Mouse (Mus musculus): ENCODE data around the gene Gpx5. TPM values are rescaled to one million over a fixed set of nuclear protein-coding genes. Genes with fewer than 3 reads are reported as not detected.

Gene Gpx5
- not detected in 2 replicates for polyA plus RNA-seq (2014; fragmentation: Nextera tagmentation; extraction: Ambion mirVana)

DNA sequence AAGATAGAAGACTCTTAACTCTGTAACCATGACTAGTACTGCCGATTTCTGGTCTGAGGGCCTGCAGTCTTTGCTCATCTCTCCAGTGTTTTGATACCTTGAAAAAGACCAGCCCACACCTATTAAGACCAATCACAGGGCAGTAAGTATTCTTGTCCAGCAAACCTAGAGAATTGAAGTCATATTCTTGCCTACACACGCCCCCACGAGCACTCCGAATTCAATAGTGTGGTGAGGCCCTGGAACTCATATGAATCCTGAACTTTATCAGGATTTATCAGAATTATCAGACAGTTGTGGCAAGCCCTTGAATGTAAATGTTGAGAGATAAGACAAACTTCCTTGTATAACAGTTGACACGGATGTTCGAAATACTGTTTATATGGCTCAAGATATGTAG lies at the start of gene Gpx5:
Gene Gpx5, minus strand, starts transcription at position 101 of the 400 bp plus-strand sequence.
- H3K27me3 ChIP-seq (ENCODE audit: control insufficient read depth, insufficient read depth, low read length) = no peaks in the 10 kb centered on the region
- no peak for ATAC-seq (ENCODE audit: low read depth)
- 98% methylated on average over 6 of the region's 6 CpGs for WGBS

DNA sequence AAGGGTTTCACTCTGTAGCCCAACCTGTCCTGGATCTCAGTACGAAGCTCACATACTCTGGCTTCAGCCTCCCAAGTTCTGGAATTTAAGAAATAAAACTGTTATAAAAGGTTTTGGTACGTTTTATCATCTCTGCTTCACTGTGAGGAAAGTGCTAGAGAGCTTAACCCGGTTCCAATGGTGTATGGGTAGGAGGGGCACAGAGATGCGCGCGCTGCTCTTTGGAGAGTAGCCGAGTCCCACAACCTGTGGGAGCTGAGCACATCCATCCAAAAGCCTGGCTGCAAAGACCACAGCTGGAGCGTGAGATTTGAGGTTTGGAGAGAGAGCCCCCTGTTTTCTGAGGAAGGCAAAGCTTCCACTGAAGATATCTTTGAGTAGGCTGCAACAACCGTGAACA lies 34.9 kb upstream of the Gpx5 start:
- no peaks in the 10 kb centered on the region for H3K27me3 ChIP-seq (ENCODE audit: control insufficient read depth, insufficient read depth, low read length)
- H3K9ac ChIP-seq (replicated peaks; ENCODE audit: low read depth, low read length) = no peak overlapping the region
- H3K4me1 ChIP-seq (ENCODE audit: control insufficient read depth, insufficient read depth, low read length) = no peaks in the 10 kb centered on the region
- H3K27ac ChIP-seq (ENCODE audit: low read depth, low read length) = no peak overlapping the region
- H3K4me3 ChIP-seq (ENCODE audit: low read depth, low read length) = peak overlapping the region; percentile 30; the same call in 1 of the 2 replicates
- no peaks in the 10 kb centered on the region for H3K9me3 ChIP-seq (ENCODE audit: control insufficient read depth, low read length)
- peak; percentile 63; the same call in 1 of the 2 replicates for ATAC-seq (ENCODE audit: low read depth)
- H3K4me2 ChIP-seq (ENCODE audit: low read depth, low read length) = peak overlapping the region; percentile 46
- 0% methylated on average over 9 of the region's 9 CpGs for WGBS
- no peaks in the 10 kb centered on the region for H3K36me3 ChIP-seq (ENCODE audit: control insufficient read depth, insufficient read depth, low read length)

More for the DNA sequence above, at the start of gene Gpx5:
- Histone ChIP-seq H3K4me1 (ENCODE audit: control insufficient read depth, insufficient read depth, low read length) (no peaks in the 10 kb centered on the region), H3K9me3 (ENCODE audit: control insufficient read depth, low read length) (no peaks in the 10 kb centered on the region), H3K36me3 (ENCODE audit: control insufficient read depth, insufficient read depth, low read length) (no peaks in the 10 kb centered on the region), H3K4me2 (ENCODE audit: low read depth, low read length) (no peak within 1 kb of the TSS), H3K4me3 (ENCODE audit: low read depth, low read length) (no peak within 1 kb of the TSS), H3K27ac (ENCODE audit: low read depth, low read length) (no peak within 1 kb of the TSS), H3K9ac (replicated peaks; ENCODE audit: low read depth, low read length) (no peak within 1 kb of the TSS)

DNA sequence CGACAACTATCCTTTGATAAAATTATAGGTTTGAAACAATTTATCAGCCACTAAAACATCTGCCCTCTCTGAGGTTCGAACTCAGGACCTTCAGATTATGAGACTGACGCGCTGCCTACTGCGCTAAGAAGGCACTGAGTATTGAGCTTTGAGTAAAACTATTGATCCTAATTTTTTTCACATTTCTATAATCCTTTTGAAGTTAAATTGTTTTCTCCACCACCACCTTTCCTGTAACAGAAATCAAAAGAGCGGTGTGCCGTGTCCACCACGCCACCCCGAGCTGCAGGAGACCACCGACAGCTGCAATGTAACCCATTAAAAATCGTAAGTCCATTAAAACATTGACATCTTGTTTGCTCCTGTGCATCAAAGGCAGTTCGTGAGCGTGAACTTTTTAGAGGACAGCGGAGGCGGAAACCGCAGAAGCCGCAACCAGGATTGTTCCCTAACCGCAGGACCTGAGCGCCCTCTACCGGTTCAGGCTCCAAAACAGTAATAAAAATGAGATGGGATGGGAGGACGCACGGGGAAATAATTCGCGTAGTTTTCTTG lies 34.2 kb upstream of the Gpx5 start:
- Histone ChIP-seq H3K4me2 (ENCODE audit: low read depth, low read length) (peak overlapping the region; percentile 46), H3K9ac (replicated peaks; ENCODE audit: low read depth, low read length) (no peak overlapping the region), H3K4me3 (ENCODE audit: low read depth, low read length) (peak overlapping the region; percentile 30), H3K4me1 (ENCODE audit: control insufficient read depth, insufficient read depth, low read length) (no peaks in the 10 kb centered on the region), H3K36me3 (ENCODE audit: control insufficient read depth, insufficient read depth, low read length) (no peaks in the 10 kb centered on the region), H3K27ac (ENCODE audit: low read depth, low read length) (no peak overlapping the region), H3K9me3 (ENCODE audit: control insufficient read depth, low read length) (no peaks in the 10 kb centered on the region), H3K27me3 (ENCODE audit: control insufficient read depth, insufficient read depth, low read length) (no peaks in the 10 kb centered on the region)
- ATAC-seq (ENCODE audit: low read depth) = peak; percentile 75
- WGBS = under 1% methylated on average over 24 of the region's 24 CpGs

DNA sequence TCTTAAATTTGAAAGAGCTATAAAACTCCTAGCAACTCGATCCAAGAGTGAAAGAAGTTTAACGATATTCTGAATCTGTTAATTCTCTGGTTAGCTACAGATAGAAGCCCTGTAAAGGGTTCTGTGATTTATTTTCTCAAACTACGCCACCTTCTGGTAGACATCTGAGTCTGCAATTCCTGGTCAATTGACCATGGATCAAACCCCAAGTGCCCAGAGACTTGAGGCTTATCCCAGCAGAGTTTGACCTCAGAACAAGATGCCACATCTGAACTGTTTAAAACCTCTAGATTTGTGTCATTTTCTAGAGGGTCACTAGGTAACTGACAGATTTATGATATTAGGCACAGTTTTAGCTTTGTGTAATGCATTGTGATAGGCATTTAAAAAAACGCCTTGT lies 33.7 kb upstream of the Gpx5 start:
- 10% methylated on average over 4 of the region's 4 CpGs for WGBS
- Histone ChIP-seq H3K4me2 (ENCODE audit: low read depth, low read length) (peak overlapping the region; percentile 46), H3K9ac (replicated peaks; ENCODE audit: low read depth, low read length) (no peak overlapping the region)

DNA sequence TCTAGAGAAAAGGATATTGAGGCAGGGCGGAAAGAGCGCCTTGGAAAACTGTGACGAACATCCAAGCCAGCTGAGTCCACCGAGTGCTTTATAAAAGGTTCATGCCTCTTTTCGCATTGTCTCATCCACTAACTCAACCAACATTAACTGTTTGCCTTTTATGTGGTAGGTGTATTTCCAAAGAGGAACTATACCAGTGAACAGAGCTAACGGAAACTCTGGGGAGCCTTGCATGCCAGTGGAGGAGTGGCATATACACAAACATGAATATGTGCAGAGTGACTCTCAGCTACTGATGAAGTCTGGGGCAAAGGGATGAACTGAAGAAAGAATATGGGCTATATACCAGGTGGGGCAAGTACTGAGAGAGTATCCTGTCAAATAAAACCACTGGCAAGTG lies 30.9 kb upstream of the Gpx5 start:
- Histone ChIP-seq H3K27ac (ENCODE audit: low read depth, low read length) (no peak overlapping the region), H3K4me1 (ENCODE audit: control insufficient read depth, insufficient read depth, low read length) (no peaks in the 10 kb centered on the region), H3K4me2 (ENCODE audit: low read depth, low read length) (no peak overlapping the region), H3K4me3 (ENCODE audit: low read depth, low read length) (no peak overlapping the region), H3K27me3 (ENCODE audit: control insufficient read depth, insufficient read depth, low read length) (no peaks in the 10 kb centered on the region), H3K36me3 (ENCODE audit: control insufficient read depth, insufficient read depth, low read length) (no peaks in the 10 kb centered on the region), H3K9me3 (ENCODE audit: control insufficient read depth, low read length) (no peaks in the 10 kb centered on the region), H3K9ac (replicated peaks; ENCODE audit: low read depth, low read length) (no peak overlapping the region)
- WGBS = 73% methylated on average over 6 of the region's 6 CpGs
- ATAC-seq (ENCODE audit: low read depth) = no peak

More for the DNA sequence above, 33.7 kb upstream of the Gpx5 start:
- Histone ChIP-seq H3K27me3 (ENCODE audit: control insufficient read depth, insufficient read depth, low read length) (no peaks in the 10 kb centered on the region), H3K27ac (ENCODE audit: low read depth, low read length) (no peak overlapping the region), H3K4me3 (ENCODE audit: low read depth, low read length) (peak overlapping the region; percentile 30; the same call in 1 of the 2 replicates), H3K36me3 (ENCODE audit: control insufficient read depth, insufficient read depth, low read length) (no peaks in the 10 kb centered on the region), H3K4me1 (ENCODE audit: control insufficient read depth, insufficient read depth, low read length) (no peaks in the 10 kb centered on the region), H3K9me3 (ENCODE audit: control insufficient read depth, low read length) (no peaks in the 10 kb centered on the region)
- ATAC-seq (ENCODE audit: low read depth) = peak; percentile 33; the same call in 1 of the 2 replicates

DNA sequence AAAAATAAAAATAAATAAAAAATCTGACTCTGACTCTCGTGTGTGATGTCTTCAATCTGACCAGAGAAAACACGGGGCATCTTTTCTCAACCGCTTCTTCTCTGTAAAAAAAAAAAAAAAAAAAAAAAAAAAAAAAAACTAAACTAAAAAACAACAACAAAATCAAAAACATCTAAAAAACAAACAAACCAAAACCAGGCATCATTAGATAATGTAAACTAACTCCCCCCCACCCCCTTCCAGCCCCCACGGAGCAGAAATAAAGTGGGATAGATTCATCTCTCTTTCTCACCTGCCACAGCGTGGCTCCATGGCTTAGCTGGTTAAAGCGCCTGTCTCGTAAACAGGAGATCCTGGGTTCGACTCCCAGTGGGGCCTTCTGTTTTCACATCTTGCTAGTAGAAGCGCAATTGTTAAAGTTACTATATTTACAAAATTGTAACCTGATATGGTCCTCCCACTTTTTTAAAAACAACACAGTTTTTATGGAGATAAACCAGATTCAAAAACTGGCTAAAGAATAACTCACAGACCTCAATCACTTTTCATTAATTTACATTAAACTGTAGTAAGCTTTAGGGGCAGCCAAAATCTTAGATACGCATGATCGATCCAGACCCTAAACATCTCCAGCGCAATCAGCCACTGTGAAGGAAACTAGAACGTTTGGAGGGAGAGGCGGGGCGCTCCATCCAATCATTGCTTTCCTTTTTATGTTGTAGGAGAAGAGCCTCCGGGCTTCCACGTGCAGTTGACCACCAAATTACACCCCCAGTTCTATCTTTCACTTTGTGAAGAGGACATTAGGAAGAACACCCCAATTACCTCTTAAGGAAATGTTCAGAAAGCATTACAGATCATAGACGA lies 30.2 kb upstream of the Gpx5 start:
- H3K4me3 ChIP-seq (ENCODE audit: low read depth, low read length) = peak overlapping the region; percentile 27
- peak; percentile 35; the same call in 1 of the 2 replicates for ATAC-seq (ENCODE audit: low read depth)

DNA sequence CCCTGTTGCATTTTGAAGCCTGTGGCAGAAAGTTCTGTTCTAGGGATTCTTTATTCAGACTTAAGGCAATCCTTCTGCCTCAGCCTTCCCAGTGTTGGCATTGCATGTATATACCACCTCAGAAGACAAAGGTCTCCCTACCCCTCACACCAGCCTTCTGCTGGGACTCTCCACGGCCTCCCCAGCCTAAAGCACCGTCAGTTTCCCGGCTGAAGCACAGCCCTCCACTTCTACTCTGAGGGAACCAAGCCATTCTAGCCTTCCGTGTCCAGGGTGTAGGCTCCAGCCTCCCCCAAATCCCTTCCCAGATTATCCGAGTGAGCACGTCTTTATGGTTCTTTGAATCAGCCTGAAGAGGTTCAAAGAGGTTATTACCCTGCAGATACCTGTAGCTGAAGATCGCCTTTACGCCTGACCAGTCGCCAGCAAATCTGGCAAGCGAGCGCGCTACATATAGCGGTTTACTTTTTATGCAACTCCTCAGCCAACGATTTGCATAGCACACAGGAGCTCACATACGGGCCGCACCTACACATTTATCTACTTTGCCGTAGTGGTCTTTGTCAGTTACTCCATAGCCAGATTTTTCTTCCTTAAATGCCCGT lies 29.5 kb upstream of the Gpx5 start:
- peak overlapping the region; percentile 27 for H3K4me3 ChIP-seq (ENCODE audit: low read depth, low read length)
- H3K27me3 ChIP-seq (ENCODE audit: control insufficient read depth, insufficient read depth, low read length) = no peaks in the 10 kb centered on the region
- H3K27ac ChIP-seq (ENCODE audit: low read depth, low read length) = no peak overlapping the region
- no peaks in the 10 kb centered on the region for H3K9me3 ChIP-seq (ENCODE audit: control insufficient read depth, low read length)
- H3K4me1 ChIP-seq (ENCODE audit: control insufficient read depth, insufficient read depth, low read length) = no peaks in the 10 kb centered on the region
- no peaks in the 10 kb centered on the region for H3K36me3 ChIP-seq (ENCODE audit: control insufficient read depth, insufficient read depth, low read length)
- peak overlapping the region; percentile 47 for H3K4me2 ChIP-seq (ENCODE audit: low read depth, low read length)
- 3% methylated on average over 18 of the region's 18 CpGs for WGBS
- 0 out of 2 replicates have a peak, but pooled peaks have one; percentile 15 for ATAC-seq (ENCODE audit: low read depth)
- no peak overlapping the region; the same call in 1 of the 2 replicates for H3K9ac ChIP-seq (replicated peaks; ENCODE audit: low read depth, low read length)

More for the DNA sequence above, 30.2 kb upstream of the Gpx5 start:
- no peaks in the 10 kb centered on the region for H3K9me3 ChIP-seq (ENCODE audit: control insufficient read depth, low read length)
- no peaks in the 10 kb centered on the region for H3K4me1 ChIP-seq (ENCODE audit: control insufficient read depth, insufficient read depth, low read length)
- no peaks in the 10 kb centered on the region for H3K36me3 ChIP-seq (ENCODE audit: control insufficient read depth, insufficient read depth, low read length)
- 14% methylated on average over 18 of the region's 18 CpGs for WGBS
- H3K27ac ChIP-seq (ENCODE audit: low read depth, low read length) = no peak overlapping the region
- H3K27me3 ChIP-seq (ENCODE audit: control insufficient read depth, insufficient read depth, low read length) = no peaks in the 10 kb centered on the region
- H3K4me2 ChIP-seq (ENCODE audit: low read depth, low read length) = peak overlapping the region; percentile 47
- no peak overlapping the region for H3K9ac ChIP-seq (replicated peaks; ENCODE audit: low read depth, low read length)

DNA sequence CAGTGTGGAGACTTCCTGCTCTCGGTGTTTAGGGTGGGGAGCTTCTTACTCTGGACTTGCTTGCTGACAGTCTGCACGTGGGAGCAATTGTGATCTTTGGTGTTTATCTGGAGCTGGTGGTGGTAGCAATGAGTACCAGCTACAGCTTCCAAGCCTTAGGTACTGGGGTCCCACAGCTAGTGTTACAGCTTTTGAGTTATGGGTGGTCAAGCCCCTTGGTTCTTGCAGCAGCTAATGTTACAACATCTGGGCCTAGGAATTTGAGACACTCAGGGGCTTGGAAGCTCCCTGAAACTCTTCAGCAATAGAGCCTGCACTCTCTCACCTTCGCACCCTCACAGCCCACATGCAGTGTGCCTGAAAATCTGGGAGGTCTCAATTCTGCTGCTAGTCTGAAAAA lies 27.7 kb upstream of the Gpx5 start:
- no peaks in the 10 kb centered on the region for H3K36me3 ChIP-seq (ENCODE audit: control insufficient read depth, insufficient read depth, low read length)
- WGBS = 74% methylated on average over 3 of the region's 3 CpGs
- ATAC-seq (ENCODE audit: low read depth) = no peak
- no peaks in the 10 kb centered on the region for H3K27me3 ChIP-seq (ENCODE audit: control insufficient read depth, insufficient read depth, low read length)
- H3K4me1 ChIP-seq (ENCODE audit: control insufficient read depth, insufficient read depth, low read length) = no peaks in the 10 kb centered on the region
- no peak overlapping the region for H3K4me3 ChIP-seq (ENCODE audit: low read depth, low read length)
- no peak overlapping the region for H3K4me2 ChIP-seq (ENCODE audit: low read depth, low read length)
- H3K9ac ChIP-seq (replicated peaks; ENCODE audit: low read depth, low read length) = no peak overlapping the region
- no peak overlapping the region for H3K27ac ChIP-seq (ENCODE audit: low read depth, low read length)
- no peaks in the 10 kb centered on the region for H3K9me3 ChIP-seq (ENCODE audit: control insufficient read depth, low read length)

DNA sequence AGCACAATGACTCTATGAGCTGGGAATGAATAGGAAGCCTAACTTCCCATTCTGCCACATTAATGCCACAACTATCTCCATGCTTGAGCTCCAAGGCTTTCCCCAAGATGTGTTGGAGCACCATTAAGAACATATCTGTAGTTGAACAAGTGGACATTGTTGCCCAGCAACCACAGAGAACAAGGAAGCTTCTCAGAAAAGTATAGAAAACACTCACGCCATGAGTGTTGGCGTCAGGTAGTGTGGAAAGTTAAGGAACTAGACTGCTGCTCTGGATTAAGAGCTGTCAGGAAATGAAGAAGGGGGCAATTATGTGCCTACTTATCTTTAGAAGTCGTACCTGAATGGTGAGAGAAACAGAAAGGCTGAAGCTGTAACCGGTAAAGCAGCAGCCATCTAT lies 21.4 kb upstream of the Gpx5 start:
- Histone ChIP-seq H3K9me3 (ENCODE audit: control insufficient read depth, low read length) (no peaks in the 10 kb centered on the region), H3K4me1 (ENCODE audit: control insufficient read depth, insufficient read depth, low read length) (no peaks in the 10 kb centered on the region), H3K4me2 (ENCODE audit: low read depth, low read length) (no peak overlapping the region), H3K4me3 (ENCODE audit: low read depth, low read length) (no peak overlapping the region), H3K36me3 (ENCODE audit: control insufficient read depth, insufficient read depth, low read length) (no peaks in the 10 kb centered on the region), H3K27me3 (ENCODE audit: control insufficient read depth, insufficient read depth, low read length) (no peaks in the 10 kb centered on the region), H3K27ac (ENCODE audit: low read depth, low read length) (no peak overlapping the region), H3K9ac (replicated peaks; ENCODE audit: low read depth, low read length) (no peak overlapping the region)
- WGBS = 84% methylated on average over 4 of the region's 4 CpGs
- ATAC-seq (ENCODE audit: low read depth) = no peak

Measured in neural tube, embryonic 14.5 days (tissue).